Mouse (Mus musculus) neural tube, postnatal 0 days (tissue): ENCODE measurements around the gene Rft1. TPM values are rescaled to one million over a fixed set of nuclear protein-coding genes. Genes with fewer than 3 reads are reported as not detected.

Experiments
- polyA plus RNA-seq: library from polyadenylated mRNA; unstranded; fragments of >200 nt; fragmentation: Nextera tagmentation; extraction: Ambion mirVana; gene quantifications from 2 replicates; pipeline ENCODE4 v1.2.1, GENCODE M21; 2015

Rft1 gene
- 8.2 TPM in 2 replicates for polyA plus RNA-seq

DNA sequence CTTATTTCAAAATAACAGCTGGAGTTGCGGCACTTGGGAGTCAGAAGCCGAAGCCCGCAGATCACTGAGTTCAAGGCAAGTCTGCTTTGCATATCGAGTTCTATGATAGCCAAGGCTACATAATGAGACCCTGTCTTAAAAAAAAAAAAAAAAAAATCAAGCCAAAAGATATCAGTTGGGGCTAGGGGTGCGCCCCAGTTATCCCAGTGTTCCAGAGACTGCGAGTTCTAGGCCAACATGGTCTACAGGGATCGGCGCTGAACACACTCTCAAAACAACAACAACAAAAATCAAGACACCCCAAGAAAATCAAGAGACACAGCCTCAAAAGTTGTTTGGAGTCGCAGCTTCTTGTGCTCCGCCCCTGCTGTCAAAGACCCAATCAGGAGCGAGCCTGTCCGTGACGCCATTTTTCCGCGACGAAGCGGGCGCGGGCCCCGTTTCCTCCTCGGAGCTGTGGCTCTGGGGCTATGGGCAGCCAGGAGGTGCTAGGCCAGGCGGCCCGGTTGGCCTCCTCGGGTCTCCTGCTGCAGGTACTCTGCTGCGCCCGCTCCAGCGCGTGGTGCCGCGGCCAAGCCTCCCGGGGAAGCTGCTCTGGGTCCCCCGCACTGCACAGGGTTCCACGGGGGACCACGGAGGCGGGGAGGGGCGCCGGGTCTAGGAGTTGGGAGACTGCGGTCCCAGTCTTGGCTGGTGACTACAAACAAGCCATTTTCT lies at the start of gene Rft1:
Rft1 (plus strand) TSS at position 418 of the 717 bp plus-strand sequence.

DNA sequence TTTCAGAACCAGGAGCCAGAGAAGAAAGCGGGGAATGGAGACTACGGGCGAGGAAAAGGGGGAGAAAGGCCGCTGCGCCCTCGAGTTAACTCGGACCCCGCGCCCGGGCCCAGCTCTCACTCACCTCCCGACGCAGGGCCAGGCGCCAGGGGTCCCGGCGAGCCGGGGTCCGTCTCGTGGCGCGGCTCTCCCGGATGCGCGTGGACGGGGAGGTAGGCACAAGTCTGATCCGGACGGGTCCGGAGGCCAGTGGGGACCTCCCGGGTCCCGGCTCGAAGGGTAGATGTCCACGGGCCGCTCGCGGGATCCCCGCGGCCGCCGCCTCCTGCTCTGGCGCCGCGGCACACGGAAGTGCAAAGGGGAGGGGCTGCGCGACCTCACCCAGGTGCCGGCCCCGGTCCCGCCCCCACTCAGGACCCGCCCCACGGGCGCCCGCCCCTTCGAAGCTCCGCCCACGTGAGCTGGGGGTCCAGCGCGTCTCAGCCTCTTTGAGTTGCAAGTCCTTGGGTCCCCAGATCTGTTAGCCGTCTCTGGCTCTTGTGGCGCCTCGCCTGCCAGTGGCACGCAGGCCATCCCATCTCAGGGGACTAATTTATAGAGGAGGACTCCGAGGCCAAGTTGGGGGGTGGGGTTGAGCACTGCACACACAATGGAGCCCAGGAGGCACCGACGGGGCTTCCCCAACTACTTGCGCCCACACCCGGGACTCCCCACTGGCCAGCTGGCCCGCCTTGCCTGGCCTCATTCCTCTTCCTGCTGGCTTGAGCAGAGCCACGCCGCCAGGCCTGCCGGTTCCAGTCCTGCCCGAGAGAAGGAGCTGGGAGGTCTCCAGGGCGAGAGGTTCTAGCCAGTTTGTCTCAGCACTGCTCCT lies 28.1 kb upstream of the Rft1 start, which contains the start of gene Prkcd:
Prkcd (minus strand) TSS at position 355 of the 871 bp plus-strand sequence.

DNA sequence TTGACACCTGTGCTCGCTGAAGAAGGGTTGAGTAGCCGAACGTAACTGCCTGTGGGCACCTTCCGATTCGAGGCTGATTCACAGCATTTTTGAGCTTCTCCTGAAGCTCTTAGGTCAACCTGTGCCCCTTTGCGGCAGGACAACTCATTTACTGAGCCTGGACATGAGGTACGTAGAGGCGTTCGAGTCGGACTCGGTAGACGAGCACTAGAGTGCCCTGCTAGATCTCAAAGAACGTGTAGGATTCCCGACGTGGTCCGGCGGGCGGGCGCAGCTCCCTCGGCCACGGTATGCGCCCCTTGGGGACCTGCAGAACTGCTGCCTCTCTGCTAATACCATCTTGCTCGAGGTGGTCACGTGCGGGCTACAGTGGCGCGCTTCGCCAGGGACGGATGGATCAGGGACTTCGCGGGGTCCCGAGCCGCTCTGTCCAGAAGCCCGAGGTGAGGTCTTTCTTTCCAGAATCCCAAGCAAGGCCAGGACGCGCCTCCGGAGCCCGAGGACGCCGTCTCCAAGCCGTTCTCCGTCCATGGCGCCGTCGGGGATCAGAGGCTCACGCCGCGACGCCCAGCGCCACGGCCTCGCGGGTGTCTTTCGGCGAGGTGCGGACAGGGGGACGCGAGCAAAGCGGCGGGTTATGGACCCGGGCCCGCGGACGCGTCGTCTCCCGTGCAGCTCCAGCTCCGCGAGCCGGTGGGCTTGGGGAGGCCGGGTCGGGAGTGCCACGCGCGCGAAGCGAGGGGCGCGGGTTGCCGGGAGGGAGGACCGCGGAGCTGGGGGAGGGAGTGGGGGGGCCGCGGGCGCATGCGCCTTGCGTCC lies 60.8 kb downstream of the Rft1 start, which contains the start of gene Sfmbt1:
Sfmbt1 (plus strand) TSS at position 51 of the 819 bp plus-strand sequence.

Other genes with a start within 250 kb of the Rft1 start
- gene Dcp1a, start 174.8 kb upstream of the Rft1 start, polyA plus RNA-seq: 8.5 and 9.7 TPM in 2 replicates
- gene Cacna1d, start 162.9 kb upstream of the Rft1 start, polyA plus RNA-seq: 9.3 and 11.6 TPM in 2 replicates
- gene Tkt, start 106.0 kb upstream of the Rft1 start, polyA plus RNA-seq: 233 and 254 TPM in 2 replicates
- 30.5 and 30.9 TPM in 2 replicates for gene Prkcd, start 28.1 kb upstream of the Rft1 start, polyA plus RNA-seq
- gene Sfmbt1, start 60.5 kb downstream of the Rft1 start, polyA plus RNA-seq: 13.5 and 14.0 TPM in 2 replicates
- gene Tmem110, start 171.2 kb downstream of the Rft1 start, polyA plus RNA-seq: 17.8 and 21.5 TPM in 2 replicates
- 2.5 and 4.4 TPM in 2 replicates for gene Mustn1, start 224.8 kb downstream of the Rft1 start, polyA plus RNA-seq
- not detected in 2 replicates for gene Itih4, start 232.1 kb downstream of the Rft1 start, polyA plus RNA-seq